Mouse (Mus musculus) embryo, embryonic 11 days (tissue): ENCODE results near the gene Ehbp1.

Experiments used
- DNase-seq: peaks from one replicate; pipeline ENCODE4 v3.0.0-alpha.2; 2015

Gene Ehbp1

DNA sequence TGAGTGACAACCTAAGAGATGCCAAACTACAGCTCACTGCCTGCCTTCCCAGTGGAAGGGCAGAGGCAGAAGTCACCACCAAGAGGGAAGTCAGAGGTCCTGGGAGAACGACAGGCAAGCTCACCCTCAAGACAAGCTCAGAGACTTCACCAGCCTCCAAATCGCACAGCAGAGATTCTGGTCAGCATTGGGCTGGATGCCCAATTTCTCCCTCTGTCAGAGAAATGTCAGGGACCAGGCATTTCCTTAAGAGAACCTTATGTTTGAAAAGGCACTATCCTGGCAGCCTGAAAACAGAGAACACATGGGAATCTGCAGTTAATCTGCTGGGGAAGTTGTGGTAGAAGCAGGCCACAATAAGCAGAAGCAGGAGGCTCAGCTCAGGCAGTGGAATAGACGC is 151.5 kb downstream of the Ehbp1 start:
- DNase-seq = no peak

DNA sequence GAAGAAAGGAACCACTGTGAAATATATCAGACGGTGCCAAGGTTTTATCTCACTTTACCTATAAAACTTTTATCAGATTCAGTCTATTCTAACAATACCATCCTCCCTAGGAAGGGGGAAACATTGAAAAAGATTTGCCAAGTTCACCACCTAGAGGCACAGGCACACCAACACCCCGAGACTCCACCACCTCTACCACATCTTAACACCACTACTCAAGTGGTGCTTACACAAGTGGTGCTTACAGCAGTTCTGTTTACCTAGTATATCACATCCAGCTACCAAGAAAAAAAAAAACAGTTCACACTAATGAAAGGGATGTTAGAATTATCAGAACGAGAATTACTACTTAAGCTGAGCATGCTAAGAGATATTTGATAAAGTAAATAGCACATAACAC is 152.1 kb downstream of the Ehbp1 start:
- no peak for DNase-seq

DNA sequence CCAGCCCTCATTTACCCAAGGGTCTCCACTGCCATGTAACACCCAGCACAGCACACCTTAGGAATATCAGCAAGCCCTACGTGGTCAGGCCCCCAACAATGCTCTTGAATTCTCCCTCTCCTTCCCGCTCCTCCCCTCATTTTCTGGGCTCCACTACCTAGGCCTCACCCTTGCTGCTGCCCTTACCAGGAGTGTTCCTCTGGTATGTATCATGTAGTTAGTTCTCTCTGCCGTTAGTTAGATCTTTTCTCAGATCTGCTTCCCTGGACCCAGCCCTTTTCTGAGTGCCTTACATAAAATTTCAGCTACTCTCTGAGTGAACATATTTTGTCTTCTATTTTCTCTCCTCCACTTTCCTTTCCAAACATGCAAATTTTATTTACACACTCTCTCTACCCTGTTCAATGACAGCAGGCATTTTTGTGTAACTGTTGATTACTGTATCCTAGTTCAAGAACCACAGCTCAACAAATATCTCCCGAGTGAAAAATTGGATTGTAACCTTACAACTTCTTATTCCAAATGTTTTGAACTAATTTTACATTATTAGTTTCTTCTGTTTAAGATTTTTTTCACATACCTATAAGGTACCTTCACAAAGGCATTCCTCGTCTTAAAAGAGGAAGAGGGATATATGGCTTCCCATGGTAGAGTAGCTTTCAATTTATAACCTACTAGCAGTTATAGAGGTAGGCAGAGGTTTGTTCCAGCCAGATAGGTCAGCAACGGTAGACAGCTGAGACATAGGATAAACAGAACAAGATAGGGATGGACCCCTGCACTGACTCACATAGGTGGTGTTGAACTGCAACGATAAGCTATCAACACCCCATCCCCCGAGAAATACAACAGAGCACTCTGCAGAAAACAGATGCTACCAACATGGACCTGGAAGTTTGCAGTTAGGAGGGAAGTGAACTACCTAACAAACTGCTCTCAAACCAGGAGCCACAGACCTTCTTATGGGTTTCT is 160.3 kb downstream of the Ehbp1 start:
- DNase-seq = no peak

DNA sequence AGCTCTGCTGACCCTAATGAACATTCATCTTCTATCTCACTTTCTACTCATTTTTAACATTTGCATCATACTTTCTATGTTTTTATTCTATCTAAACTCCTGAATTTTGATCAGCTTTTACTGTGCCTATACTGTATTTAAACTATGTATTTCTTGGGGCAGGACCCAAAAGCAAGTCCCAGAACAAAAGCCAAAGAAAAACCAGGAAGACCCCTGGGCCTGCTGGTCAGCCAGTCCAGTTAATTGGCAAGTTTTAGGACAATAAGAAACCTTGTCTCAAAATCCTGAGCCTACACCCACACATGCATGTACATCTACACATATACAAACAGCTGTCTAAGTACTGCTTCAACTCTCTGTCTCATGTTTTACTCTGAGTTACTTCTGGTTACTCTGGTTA is 161.9 kb downstream of the Ehbp1 start:
- no peak for DNase-seq

DNA sequence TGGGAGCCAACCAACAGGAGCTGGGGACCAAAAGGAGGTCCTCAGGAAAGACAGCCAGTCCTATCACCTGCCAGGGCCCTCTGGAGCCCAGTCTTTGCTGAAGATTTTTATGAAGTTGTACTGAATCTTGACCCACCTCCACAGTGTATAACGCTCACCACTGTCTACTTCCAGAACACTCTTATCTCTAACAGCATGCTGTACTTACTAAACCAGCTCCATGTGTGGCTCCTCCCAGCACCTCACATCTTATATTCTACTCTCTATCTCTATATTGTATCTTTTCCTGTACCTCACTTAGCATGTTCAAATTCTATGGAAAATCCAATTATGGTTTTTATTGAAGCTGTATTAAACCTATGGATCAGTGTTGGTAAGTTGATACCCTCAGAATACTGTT is 163.5 kb downstream of the Ehbp1 start:
- DNase-seq = no peak

DNA sequence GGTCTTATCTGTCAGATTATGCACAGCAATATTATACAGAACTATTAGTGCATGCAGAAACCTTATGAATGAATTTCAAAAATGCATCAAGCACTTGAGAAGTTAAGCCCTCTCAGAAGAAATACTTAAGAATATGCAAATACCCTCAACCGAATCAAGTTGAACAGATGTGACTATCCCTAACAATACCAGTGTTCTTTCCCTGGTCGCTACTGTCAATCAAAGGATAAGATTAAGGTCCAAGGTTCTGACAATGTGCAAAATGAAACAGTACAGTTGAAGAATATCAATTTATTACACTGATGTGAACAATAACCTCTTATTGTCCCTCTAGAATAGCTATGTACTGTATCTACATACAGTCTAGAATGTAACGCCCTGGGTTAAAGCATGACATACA is 167.8 kb downstream of the Ehbp1 start:
- no peak for DNase-seq

DNA sequence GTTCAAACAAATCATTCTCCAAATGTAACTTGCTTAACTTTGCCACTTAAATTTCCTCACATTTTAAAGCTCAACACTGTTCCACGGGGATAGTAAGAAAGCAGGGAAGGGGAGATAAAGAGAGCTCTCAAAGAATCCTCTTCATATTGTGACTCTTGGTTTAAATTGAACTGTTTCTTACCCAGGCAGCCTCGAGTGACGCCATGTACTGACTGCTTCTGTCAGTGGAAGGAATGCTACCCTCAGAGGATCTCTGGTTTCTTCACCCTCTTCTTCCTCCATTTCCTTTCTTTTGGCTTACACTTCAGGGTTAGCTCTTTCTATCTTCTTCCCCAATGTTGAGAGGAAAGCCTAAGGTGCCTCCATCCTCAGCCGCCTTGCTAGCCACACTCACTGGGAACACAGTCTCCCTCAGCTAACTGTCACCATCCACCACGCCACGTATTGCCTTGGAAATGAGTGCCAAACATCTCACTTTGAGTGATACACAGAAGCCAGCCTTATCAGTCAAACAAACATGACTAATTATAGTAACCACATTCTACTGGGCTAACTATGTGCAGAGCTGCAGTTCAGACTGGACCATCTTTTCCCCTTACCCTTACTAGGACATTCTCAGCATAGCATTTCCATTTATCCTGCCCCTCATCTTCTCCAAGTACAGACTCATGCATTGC is 171.0 kb downstream of the Ehbp1 start:
- DNase-seq = no peak

DNA sequence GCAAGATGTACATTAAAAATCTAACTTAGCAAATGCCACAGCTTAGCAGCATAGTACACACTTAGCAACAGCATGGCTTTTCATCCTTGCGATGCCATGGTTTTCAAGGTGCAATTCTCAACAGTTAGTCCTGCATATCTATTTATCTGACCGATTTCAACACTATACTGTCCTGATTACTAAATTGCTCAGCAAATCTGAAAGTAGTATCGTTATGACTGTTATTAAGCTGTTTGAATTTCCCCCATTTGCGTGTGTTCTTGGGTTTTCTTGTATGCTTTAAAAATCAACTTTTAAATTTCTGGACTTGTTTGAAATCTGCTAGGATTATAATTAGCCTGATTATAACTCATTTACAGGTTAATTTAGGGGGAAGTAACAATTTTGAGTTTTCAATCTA is 184.2 kb downstream of the Ehbp1 start:
- no peak for DNase-seq

DNA sequence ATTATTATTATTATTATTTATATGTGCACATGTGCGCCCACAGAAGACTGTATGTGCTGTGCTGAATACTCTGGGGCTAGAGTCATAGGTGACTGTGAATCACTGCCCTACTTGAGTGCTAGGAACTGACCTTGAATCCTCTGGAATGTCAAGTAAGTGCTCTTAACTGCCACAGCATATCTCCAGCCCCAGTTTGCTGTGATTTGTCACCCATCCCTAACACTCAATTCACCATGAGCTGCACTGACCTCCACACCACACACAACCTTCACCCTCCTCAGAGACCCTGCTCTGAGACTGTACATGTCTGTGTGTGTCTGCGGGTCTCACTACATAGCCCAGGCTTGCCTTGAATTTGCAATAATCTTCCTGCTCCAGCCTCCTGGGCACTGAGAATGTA is 185.9 kb downstream of the Ehbp1 start:
- DNase-seq = no peak

DNA sequence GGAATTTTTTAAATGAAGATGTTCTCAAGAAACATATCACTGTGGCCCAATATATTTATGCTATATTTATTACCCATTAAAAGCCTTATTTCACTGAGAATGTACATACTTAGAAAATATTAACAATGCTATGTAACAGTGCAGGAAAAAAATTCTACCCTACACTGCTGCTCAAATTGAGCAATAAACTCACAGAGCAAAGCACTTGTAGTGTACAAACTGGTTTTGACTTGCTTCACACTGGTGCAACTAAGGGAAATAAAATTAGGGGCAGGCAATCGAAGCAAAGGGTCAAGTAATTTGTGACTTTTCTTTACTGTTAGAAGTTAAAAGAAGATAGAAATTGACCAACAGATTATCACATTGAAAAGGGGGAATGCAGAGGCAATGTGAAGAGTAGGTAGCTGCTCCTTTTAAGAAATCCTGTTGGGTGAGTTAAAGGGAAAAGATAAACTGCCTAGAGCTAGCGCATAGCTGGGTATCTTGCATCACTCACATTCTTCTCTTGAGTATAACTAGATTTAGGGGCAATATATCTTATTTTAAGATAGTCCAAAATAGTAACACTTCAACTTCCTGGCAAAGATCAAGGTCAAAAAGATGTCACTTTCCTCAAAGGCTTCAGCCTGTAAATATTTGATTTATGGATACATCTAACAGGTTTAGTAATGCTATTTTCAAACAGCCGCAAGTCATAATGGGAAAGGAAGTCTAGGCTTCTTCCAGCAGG is 186.6 kb downstream of the Ehbp1 start:
- DNase-seq = no peak

DNA sequence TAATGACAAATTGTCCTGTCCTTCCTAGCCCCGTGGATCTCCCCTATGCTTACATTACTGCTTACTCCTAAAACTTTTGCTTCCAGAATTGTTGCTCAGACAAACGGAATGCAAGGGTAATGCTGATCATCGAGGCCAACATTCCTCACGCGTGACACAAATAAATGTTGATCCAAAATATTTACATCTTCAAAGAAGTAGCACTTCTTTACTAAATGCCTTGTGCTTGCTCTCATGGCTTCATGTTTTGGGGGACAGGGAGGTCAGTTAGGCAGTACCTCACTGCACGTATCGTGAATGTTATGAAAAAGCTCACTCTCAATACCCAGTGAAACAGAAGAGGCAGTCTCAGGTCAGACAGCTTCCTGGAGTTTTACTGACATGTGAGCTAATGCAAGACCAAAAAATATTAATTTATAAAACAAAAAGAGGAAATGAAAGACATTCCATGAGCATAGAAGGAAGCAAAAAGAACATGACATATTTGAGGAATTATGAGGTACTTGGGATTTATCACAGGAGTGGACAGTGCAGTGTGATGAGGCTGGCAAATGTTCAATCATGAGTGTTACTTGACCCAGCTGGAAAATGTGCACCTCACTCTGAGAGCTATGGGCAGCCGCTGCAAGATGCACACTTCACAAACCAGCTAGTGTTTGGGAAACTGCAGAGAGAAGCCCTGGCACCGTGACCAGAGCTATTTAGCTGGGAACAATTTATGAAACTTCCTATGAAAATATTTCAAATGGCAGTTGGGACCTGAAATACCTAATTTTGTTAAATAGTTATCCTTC is 187.4 kb downstream of the Ehbp1 start:
- DNase-seq = peak; percentile 5

DNA sequence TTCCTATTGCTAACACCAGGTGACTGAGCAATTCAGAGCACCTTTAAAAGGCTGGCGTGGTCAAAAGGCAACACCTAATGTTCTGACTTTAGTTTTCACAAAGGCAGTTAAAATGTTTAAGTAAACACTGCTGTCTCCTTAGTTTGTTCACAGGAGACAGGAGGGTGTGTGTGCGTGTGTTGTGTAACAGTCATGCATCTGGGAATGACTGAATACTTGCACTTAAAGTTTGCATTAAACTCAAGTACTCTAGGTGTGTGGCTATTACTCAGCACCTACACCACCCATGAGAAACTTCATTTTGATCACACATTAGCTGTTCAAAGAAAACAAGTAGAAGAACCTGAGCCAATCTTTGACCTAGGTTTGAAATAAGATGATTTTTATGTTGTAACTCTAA is 201.4 kb downstream of the Ehbp1 start:
- no peak for DNase-seq

DNA sequence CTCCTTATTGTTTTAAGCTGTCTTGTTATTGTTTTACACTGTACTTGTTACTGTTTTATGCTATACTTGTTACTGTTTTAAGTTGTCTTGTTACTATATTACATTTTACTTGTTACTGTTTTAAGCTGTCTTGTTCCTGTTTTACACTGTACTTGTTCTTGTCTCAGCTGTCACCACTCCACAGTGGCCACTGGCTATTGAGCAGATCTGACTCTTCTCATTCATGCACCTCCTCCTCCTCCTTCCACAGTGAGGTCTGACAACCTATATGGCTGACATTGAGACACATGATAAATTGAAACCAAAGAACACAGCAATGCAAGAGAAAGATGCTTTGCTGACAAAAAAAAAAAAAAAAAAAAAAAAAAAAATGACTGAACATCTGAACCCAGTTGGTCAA is 203.6 kb downstream of the Ehbp1 start:
- DNase-seq = no peak

DNA sequence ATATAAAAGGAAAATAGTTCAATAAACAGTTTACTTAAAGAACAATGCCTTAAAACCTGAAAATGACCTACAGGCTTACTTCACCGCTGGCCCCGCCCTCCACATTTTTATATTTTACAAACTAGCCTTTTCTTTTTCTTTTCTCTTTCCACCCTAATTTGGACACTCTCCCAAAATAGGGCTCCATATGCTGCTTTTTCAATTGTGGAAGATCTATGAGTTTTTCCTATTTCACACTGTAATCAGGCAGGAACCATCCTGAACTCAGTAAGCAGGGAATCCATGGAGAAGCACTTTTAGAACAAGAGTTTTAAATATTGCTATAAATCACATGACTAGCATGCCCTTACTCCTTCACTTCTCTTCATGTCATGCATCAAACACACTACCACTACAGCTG is 216.9 kb downstream of the Ehbp1 start:
- DNase-seq = no peak

DNA sequence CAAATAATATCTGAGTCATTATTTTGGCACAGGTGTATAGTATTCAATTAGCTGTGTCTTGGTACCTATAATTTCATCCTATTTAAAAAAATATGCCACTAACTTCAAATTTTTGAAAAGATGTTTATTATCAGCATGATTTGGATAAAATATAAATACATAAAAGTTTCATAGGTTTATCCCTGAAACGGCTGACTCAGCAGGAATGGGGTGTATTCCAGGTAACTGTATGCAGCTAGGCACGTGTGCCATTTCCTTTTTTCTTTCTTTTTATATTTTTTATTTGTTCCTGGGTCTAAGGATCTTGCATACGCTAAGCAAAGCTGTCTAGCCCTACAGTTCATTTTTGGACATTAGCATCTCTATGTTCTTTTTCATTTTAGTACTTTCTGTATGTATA is 223.2 kb downstream of the Ehbp1 start:
- DNase-seq = no peak

DNA sequence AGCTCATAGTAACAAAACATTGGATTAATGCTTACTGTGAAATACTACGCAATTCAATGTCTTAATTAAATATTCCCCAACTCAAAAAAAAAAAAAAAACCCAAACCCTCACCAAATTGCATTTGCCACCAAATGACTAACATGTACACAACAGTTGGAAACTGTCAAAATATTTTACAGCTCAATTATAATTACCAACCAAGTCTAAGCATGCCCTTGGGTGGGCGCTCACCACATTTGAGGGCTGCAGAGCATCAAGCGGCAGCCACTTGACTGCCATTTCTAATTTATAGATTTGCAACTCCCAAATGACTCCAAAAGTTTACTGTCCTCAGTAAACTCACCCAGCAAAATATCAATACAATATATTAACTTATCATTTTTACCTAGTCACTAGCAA is 229.9 kb downstream of the Ehbp1 start:
- DNase-seq = no peak

DNA sequence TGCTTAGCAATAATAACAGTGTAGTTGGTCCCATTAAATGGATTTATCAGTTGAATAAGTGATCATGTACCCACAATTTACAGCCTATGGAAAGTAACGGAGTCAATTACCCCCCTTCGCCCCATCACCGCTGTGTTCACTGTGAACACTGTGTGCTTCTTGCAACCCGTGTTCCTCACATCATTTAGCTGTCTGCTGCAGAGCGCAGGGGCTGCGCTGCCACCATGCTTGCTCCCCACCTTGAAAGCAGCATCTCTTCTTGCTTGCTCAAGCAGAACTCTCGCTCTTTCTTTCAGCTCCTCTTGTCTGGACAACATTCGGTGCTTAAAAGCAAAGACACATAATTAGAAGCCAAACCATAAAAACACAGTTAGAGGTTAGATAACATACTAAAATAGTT is 252.7 kb downstream of the Ehbp1 start:
- no peak for DNase-seq

DNA sequence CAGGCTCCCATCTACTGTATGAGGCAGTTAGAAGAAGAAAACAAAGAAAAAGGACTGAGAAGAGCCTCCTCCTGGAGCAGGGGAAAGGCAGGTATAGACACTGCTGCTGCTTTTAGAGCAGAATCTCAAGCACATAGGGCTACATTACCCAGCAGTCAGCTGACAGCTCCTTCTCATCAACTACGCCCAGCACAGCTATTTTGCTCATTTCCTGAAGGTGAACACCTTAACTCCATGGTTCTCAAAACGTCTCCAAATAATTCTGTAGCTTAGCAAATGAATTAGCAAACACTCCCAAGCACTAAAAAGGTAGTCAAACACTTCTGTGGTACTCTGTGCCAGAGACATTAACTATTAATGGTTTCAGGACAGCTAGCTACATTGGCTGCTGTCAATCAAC is 278.7 kb downstream of the Ehbp1 start:
- no peak for DNase-seq

DNA sequence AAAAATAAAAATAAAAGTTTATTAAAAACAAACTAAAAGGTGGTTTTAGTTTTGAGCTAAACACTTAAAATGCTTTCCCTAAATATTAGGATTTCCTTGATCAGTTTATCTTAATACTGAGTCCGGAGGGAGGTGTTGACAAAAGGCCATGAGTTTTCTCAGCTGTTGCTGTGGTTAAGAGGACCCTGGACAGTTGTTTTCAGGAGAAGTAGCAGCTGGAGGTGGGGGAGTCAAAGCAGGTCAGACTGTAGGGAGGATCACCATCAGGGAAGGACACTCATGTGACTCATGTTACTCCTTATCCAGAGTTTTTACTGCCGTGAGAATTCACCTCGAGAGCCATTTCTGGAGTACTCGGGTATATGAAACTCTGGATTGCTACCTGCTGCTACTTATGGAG is 280.4 kb downstream of the Ehbp1 start:
- DNase-seq = no peak

DNA sequence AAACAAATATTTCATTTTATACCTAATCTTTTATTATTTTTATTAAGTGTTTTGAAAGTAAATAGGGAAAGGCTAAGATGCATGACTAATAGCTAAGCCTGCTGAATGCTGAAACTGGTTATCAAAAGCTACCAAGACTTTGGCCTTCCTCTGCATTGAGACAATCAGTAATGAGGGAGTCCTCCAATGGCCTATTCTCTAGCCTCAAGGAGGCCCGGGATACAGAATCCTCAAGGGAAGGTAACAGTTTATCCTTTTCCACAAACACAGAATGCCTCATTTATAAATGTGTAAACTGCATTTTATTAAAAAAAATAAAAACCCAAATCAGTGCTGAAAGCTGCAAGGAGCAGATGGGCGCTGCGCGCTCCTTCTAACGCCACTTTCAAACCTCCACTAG is 284.6 kb downstream of the Ehbp1 start:
- DNase-seq = no peak

DNA sequence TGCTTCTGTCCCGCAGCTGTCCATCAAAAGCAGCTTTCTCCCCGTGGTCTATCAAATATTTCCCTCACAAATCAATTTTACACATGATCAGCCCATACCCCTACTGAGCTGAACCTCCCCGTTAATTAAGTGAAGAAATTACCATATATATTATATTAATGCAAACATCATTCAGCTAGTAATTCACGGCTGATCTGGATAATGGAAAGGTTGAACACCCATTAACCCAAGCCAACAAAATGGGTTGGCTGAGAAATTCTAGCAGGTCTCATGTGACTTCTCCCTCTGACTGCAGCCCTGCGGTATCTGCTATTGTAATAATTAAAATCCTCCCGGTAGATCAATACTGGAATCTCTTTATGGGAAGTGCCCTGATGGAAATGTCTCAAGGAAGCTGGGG is 286.2 kb downstream of the Ehbp1 start:
- no peak for DNase-seq

DNA sequence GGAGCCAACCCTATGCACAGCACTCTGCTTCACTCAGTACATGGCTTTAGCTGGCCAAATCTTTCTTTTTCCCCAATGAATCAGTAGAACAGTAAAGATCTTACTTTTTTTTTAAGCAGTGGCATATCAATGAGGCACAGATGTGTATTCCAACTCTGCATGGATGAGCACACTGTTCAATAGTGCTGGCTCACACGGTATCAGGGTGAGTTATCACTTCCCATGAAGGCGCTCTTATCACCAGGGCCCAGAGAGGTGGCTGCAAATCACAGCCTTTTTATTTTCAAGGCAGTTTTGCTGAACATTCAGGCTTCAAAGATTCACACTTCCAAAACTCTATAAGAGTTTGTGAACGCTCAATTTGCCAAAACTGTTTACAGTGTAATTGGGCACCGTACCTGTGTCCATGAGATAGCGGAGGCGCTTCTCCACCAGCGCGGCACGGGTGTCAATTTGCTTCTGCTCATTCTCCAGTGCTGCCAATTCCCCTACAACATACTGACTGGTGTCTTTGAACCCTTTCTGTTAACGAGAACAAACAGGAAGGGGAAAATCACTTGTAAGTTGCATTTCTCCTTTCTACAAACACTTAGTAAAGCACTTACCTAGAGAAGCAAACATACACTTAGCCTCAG is 288.9 kb downstream of the Ehbp1 start:
- no peak for DNase-seq
